Mouse (Mus musculus) frontal cortex, postnatal 36 days (tissue): Measurements from ENCODE around the gene Fam19a2.
A peak's percentile ranks its signal among the peaks of the same experiment; 100 is the strongest.

Experiments
- DNase-seq, 2 experiments: peaks; one replicate each; pipeline ENCODE4 v3.0.0; 2022; ENCODE audit warnings: low spot score in 2 of 2

Fam19a2 gene

DNA sequence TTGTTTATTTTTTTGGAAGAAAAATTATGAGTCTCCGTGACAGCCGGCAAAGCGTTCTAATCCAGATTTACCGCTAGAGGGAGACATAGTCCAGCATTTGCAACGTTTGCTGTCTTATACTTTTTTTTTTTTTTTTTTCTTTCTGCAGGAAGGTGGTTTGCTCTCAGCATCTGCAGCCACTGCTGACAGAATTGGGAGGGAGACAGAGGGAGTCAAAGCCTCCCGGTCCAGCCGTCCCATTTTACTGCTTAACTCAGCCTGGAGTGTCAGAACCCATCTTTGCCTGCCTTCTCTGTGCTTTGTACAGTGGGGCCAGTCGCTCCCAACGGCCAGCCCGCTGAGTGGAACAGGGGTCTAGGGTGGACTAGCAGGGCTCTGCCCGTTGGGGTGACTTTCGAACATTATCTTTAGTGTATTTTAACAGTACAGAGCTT lies at the start of gene Fam19a2:
Fam19a2 (plus strand) TSS at position 121 of the 434 bp plus-strand sequence.
- DNase-seq = peak; percentile 66 to 68

DNA sequence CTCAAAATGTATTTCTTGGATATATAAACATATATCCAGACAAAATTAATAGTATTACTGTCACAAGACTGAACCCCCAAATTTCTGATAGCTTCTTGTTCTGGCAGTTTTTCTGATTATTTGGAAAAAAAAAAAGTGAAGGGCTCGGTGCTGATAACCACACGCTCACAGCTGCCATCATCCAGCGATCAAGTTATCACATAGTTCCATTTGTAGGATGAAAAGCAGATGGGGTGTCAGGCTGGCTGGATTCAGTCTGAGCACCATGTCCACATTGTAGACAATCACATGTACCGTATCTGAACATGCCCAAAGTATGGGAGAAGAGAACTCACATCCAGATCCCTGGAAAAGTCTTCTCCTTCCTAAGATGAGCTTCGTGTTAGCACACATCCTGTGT lies 41.0 kb upstream of the Fam19a2 start:
- no peak for DNase-seq

DNA sequence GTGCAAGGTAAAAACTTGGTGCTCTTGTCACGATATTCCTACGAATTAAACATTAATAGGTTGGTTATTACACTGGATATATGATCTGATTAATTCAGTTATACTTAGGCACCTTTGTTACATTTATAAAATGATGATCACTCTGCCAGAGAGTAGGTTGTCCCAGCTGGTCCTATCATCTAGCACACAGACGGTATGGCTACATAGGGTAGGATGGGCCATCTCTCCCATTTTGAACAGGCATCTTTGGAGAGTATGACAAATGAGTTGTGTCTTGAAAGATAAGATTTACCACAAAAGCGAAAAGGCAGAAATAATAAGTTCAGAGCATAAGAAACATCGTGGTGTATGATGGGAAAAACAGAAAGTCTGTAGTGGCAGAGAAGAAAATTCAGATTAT lies 34.4 kb upstream of the Fam19a2 start:
- DNase-seq = no peak

DNA sequence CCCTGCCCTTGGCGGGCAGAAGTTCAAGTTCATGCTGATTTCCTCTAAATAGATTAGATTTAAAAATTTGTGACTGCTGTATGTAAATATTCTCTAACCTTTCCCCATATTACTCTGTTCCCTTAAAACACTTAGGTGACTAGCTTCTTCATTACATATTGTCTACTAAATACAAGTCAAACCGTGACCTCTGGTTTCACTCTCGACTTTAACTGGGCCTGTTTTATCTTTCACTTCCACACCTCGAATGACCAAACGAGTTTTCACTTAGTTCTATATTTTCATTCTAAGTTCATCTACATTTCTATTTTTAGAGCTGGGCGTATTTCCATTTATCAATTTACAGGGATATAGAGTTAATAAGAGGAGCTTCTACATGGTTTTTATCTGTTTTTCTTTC lies 15.7 kb upstream of the Fam19a2 start:
- DNase-seq = no peak

DNA sequence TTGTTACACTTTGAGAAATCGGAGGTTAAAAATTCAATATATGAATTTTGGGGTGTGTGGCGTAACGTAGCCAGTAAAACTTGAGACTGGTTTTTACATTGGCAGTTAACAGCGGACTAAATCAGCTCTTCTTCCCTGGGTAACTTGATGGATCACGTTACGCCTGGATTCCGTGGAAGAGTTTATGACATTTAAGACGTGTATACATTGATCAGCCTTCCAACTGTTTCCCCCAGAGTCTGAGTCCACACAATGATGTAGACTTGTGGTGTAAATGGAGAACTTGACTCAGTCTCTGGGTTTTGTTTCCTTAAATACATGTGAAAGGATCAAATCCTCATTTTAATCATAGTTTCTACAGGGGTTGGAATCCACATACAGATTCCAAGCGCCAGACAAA lies 11.9 kb upstream of the Fam19a2 start:
- no peak for DNase-seq

DNA sequence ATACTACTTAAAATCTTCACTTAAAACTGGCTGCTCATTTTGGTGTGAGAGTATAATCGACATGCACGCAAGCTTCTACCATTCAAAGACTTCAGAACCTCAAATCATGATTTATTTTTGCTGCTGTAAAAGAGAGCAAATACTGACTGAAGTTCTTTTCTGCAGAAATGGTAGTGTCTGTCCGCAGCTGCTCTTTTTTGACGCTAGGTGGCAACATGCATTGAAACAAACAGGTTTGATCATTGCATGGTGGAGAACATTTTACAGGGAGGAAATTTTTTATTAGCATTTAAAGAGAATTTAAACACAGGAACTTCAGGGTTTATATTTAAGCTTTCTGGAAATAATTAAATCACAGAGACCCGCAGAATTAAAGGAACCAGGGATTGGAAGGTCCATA lies 9.5 kb upstream of the Fam19a2 start:
- peak in 1 of 2 experiments; percentile 31 for DNase-seq

DNA sequence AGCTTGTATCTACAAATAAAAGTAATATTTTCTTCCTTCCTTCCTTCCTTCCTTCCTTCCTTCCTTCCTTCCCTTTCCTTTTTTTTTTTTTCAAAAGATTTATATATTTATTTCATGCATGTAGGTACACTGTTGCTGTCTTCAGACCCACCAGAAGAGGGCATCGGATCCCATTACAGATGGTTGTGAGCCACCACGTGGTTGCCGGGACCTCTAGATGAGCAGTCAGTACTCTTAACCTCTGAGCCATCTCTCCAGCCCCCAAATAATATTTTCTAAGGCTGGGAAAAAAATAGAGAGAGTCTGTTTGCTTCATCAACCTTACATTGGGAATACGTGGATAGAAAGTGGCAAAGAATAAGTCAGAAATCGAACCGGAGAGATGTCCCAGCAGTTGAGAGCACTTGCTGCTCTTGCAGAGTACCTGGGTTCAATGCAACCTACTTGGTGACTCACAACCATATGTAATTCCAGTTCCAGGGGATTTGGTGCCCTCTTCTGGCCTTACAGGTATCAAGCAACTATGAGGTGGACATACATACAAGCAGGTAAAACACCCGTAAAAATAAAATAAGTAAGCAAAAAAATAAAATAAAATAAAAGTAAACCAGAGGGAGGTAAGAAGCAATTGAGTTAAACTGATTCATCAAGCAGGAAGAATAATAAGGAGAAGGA lies 8.0 kb upstream of the Fam19a2 start:
- no peak for DNase-seq

DNA sequence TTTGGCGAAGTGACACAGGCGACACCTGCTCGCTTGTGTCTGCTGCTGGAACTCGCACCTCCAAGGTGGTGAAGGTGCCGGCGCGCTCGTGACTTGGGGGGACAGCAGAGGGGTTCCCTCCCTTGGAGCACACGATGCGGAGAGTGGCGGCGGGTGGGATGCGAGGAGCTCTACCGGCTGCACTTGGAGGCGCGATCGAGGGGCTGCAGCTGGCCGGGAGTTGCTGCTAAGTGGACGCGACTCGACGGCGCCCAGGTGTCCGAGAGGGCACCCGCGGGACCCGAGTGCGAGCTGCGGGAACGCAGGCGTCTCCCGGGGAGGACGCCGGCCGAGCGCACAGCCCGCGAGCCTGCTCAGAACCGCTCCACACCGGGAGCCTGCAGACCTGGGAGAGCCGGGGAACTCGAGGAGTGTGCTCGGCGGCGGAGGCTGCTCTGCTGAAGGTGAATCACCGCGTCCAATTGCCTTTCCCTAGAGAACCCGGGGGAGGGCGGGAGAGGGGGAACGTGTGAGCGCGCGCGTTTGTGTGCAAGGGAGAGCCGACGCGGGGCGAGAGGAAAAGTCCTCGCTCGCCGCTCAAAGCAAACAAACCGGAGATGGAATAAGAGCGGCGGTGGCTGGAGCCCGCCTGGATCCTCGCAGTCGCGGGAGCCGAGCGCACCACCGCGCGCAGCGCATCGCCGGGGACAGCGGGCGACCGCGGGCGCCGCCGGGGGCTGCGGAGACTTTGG lies 830 bp downstream of the Fam19a2 start:
- DNase-seq = peak; percentile 67 to 71

DNA sequence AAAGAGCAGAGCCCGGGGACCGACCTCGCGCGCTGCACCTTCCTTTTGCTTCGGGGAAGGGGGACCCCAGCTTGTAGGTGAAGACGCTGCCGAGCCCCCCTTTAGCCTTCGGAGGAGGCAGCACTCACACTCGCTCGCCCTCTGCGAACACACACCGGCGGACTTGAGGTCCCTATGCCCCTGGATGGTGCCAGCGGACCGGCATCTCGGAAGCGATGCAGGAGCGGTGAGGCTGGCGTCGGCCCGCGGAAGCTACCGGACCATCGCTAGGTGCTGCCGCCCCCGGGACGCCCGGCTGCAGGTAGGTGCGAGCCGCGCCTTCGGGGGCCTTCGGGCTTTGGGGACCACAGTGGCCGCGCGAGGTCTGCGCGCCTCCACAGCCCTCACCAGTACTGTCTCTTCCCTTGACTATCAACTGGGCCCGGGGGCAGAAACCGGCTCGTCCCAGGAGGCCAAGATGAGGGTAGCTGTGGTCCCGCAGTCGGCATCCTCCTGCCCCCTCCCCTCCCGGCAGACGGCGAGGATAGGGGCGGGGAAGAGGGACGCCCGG lies 1.5 kb downstream of the Fam19a2 start:
- DNase-seq = peak; percentile 16 to 22

DNA sequence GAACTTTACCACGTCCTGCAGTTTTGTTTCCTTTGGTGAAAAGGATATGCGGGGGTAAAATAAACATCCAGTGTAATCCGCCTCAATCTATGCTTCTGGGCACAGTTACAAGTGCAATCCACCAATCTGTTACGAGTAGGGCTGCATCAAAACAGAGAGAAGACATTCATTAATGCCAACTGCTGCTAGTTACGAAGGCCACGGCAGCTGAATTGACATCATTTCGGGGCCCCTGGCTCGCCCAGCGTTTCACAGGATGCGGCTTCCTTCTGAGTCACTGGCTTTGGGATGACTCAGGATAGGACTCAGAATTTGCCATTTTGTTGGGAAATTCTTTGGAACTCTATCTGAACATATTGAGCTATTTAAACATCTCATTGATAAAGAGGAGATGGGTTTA lies 4.8 kb downstream of the Fam19a2 start:
- peak; percentile 30 to 36 for DNase-seq

DNA sequence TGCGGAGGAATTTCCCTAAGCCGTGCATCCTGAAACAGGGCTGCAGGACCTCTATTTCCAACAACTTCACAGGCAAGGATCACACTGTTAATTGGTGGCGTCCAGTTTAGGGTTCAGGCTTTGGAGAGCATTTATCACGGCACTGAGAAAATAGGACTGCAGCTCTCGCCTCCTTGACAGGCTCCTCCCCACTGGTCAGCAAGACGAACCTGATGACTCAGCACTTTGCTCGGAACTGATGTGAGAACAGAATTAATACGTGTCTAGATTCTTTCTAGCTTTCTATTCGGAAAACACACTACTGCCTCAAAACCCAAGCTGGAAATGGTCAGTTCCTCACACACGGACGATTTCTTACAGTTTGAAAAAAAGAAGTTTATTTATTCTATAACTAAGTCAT lies 10.8 kb downstream of the Fam19a2 start:
- no peak for DNase-seq

DNA sequence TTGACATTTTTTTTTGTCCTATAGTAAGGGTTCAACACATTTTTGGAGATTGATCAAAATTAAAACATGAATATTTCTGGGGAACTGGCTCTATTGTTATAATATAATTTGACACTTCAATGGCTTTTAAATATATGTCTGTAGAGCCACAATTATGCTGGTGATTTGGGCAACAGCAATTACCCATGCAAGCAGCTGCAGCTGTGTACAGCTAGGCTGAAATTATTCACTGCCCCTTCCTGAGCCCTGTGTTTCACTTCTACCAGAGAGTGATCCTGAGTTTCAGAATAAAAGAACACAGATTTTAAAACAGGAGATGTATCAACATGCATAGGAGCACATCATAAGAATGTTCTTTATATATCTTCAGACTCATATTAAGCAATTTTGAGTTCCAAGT lies 43.5 kb downstream of the Fam19a2 start:
- DNase-seq = no peak

DNA sequence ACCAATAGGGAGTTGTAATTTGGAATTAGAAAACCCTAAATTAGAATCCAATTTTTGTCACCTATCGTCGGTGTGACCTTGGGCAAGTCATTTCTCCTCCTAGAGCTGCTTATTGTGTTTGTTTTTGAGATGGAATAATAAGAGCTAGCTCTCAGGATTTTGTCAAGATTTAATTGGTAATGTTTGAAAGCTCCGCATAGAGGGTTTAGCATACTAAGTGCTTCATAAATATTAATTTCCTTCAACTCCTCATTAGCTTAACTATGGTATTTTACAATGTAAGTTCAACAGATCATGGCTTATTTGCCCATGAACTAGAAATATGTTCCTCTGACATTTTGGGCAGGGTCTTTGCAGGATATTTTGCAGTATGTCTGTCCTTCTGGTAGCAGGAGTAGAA lies 62.5 kb downstream of the Fam19a2 start:
- DNase-seq = no peak

DNA sequence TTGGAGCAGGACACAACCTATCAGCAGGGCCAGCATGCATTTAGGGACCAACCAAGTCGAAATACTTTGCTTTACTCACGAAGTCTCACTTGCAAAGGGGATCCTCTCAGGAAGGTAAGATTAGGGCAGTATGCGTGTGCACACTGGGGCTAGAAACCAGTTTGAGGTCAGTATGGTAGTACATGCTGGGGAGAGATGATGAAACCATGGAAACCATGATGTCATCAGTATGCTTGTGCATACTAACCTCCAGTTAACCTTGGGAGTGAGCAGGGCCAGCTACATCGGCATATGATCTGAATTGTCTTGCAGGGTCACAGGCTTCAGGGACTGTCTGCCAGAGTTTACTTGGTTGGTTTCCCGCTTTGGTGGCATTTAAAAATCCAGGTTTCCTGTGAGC lies 77.5 kb downstream of the Fam19a2 start:
- DNase-seq = no peak

DNA sequence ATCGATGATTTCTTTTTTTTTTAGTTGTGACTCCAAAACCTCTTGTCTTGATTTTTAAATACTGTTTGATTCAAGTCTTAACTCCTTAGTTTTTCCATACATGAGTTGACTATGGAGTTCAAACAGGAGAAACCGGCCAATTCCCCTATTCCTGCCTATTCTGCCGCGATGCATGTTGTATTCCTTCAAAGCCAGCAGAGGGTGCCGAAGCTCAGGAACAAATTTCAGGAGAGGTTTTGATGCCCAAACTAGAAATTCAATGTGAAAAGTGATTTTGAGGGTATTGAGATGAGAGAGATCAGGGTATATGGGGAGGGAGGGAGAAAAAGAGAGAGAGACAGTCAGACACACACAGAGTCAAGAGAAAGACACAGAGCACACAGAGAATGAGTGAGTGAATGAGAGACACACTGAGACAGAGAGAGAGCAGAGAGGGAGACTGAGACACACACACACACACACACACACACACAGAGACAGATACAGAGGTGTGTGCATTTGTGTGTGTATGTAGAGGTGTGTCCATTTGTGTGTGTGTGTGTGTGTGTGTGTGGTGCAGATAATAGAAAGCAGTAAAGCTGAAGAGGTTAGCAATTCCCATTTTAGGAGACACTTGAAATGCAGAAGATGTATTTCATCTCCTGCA lies 78.9 kb downstream of the Fam19a2 start:
- peak; percentile 31 to 65 for DNase-seq

DNA sequence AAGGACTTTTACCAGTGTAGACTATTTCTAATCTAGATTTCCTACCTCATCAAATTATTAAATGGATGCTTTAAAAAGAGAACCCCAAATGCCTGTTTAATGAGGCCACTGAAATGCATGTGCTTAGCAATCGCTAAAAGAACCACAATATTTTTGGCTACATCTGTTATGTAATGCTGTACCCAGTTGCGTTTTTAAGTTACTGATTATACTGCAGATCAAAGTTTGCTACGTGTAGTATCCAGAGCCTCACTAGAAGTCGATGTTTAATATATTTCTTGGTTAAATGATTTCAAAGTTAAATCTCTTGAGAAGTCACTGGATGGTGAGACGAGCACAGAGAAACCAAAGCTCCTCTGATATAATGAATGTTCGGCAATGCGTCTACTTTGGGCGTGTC lies 82.5 kb downstream of the Fam19a2 start:
- no peak for DNase-seq

DNA sequence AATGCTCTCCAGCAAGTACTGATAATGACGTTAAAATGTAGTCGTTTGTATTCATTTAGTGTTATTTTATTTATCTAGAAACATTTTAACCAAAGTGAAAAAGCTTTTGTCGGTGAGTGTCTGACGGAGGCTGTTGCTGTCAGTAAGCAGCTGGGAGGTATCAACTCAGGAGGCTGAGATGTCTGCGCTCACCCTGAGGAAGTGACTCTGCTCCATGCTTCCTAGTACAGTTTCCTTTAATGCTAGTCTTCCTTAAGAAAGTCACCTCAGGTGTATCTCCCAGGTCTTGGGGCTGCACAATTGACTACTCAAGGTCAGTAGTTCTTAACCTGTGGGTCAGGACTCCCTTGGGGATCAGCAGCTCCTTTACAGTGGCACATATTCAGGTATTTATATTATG lies 89.9 kb downstream of the Fam19a2 start:
- DNase-seq = no peak

DNA sequence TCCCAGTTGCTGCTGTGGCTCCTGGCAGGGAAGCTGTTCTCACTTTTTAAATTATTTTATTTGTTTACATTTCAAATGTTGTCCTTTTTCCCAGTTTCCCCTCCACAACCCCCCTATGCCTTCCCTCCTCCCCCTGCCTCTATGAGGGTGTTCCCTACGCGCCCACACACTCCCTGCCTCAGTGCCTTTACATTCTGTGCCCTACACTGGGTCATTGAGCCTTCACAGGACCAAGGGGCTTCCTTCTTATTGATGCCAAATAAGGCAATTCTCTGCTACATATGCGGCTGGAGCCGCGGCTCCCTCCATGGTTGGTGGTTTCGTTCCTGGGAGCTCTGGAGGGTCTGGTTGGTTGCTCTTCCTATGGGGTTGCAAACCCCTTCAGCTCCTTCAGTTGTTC lies 93.2 kb downstream of the Fam19a2 start:
- DNase-seq = no peak

DNA sequence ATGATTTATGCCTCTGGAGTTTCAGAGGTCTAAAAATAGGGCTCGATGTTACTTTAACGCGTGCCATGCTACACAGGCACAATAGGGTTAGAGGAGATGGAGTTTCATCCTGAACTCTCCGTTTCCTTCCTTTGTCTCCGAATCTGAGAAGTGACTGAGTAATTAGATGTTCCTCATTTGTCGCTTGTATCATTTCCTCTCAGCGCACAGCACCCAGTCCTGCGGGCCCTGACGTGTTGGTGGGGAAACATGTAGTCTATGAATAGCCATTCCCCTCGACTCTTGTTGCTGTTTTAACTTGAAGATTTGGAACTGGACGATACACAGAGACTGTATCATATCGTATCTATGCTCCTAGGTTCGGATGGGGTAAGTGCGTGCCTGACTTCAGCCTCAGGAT lies 96.7 kb downstream of the Fam19a2 start:
- no peak for DNase-seq

DNA sequence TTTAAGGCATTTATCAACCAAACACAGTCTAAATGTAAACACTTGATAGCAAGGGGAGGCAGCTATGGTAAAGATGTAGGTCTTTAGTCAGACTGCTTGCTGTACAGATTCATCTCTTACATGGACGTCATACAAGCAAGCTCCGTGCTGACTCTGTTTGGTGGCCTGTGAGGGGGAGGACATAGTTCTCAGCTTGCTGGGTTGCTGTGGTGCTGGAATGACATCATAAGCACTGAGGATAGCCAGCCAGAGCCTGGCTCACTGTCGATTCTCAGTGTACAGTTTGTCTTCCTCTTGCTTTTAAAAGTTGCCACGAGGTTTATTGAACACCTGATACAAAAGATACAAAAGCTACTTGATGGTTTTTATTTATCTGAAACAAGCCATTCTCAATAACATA lies 100.8 kb downstream of the Fam19a2 start:
- DNase-seq = peak; percentile 30 to 35

DNA sequence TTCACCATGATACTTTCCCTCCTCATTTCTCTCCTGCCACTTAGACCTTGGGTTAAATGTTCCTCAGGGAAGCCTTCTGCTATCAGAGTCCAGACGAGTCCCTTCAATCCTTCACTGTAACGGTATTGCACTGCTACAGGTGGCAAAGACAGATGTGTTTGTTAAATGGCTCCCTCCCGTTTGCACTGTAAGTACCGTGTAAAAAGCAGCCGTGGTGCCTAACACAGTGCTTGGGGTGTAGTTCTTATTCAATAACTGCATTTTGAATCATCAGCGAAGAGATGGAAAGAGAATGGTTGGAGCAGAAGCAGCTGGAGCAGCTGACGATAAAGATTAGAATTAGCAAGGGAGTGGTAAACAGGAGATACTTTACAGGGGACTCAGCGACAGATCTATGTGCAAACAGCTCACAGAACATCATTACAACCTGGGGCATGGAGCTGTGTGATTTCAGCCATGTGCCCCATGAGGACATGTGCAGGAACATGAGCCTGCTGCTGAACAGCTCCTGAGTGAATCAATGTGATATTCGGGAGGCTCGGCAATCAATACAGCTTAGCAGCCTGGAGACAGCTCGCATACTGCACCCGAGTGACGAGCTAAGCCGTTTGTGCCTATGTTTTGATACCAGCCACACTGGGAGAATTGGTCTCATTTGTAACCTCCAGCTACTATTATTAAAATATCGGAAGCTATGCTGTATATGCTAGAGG lies 103.5 kb downstream of the Fam19a2 start:
- no peak for DNase-seq

DNA sequence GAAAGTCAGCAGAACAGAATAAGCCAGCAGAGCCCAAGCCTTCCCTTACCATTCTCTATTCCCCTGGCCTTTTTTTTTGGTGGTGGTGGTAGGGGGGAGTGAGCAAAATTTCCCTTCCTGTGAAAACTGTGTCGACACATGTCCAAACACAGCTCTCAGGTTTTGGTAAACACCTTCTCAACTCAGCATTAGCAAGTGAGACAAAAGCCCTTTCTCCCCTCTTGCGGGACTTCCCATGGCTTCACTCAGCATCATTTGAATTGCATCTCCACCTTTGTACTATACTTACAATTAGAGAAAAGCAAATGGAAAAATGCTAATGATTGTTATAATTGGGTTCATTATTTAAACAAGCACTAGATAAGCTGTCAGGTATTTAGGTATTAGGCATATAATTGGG lies 119.5 kb downstream of the Fam19a2 start:
- no peak for DNase-seq
